Mouse (Mus musculus) heart, embryonic 10.5 days (tissue): ENCODE measurements around the gene Ankrd35. TPM values are rescaled to one million over a fixed set of nuclear protein-coding genes. Genes with fewer than 3 reads are reported as not detected.

ENCODE experiments used
- DNase-seq: peaks from one replicate; pipeline ENCODE4 v3.0.0-alpha.2; 2017; ENCODE audit warnings: low spot score
- H3K27ac ChIP-seq: fragments of 300-500 bp; sonication (generic); 2 replicates; pipeline ENCODE4 v1.5.1; 2016; ENCODE audit warnings: mild to moderate bottlenecking
- H3K27me3 ChIP-seq: fragments of 300-500 bp; sonication (generic); 2 replicates; pipeline ENCODE4 v1.6.1; 2016; ENCODE audit warnings: mild to moderate bottlenecking; ENCODE audit not compliant: poor library complexity, insufficient read depth, severe bottlenecking
- H3K36me3 ChIP-seq: fragments of 300-500 bp; sonication (generic); 2 replicates; pipeline ENCODE4 v1.6.1; 2016; ENCODE audit warnings: mild to moderate bottlenecking, moderate library complexity
- H3K4me1 ChIP-seq: fragments of 300-500 bp; sonication (generic); 2 replicates; pipeline ENCODE4 v1.6.1; 2016; ENCODE audit warnings: mild to moderate bottlenecking
- H3K4me3 ChIP-seq: fragments of 300-500 bp; sonication (generic); 2 replicates; pipeline ENCODE4 v1.5.1; 2016; ENCODE audit warnings: mild to moderate bottlenecking, moderate library complexity
- H3K9me3 ChIP-seq: fragments of 300-500 bp; sonication (generic); 2 replicates; pipeline ENCODE4 v1.6.1; 2016; ENCODE audit warnings: mild to moderate bottlenecking, moderate library complexity
- WGBS: fragments of 180-500 bp; shearing (Covaris S2); methylation state at CpG from one replicate; pipeline ENCODE4 v1.1.7; 2016; 5-methylcytosine and 5-hydroxymethylcytosine counted together
- polyA plus RNA-seq: library from polyadenylated mRNA; unstranded; fragments of >200 nt; fragmentation: Nextera tagmentation; extraction: Ambion mirVana; gene quantifications from 2 replicates; pipeline ENCODE4 v1.2.1, GENCODE M21; 2016

Ankrd35 gene
- 0.14 TPM in 2 replicates for polyA plus RNA-seq

DNA sequence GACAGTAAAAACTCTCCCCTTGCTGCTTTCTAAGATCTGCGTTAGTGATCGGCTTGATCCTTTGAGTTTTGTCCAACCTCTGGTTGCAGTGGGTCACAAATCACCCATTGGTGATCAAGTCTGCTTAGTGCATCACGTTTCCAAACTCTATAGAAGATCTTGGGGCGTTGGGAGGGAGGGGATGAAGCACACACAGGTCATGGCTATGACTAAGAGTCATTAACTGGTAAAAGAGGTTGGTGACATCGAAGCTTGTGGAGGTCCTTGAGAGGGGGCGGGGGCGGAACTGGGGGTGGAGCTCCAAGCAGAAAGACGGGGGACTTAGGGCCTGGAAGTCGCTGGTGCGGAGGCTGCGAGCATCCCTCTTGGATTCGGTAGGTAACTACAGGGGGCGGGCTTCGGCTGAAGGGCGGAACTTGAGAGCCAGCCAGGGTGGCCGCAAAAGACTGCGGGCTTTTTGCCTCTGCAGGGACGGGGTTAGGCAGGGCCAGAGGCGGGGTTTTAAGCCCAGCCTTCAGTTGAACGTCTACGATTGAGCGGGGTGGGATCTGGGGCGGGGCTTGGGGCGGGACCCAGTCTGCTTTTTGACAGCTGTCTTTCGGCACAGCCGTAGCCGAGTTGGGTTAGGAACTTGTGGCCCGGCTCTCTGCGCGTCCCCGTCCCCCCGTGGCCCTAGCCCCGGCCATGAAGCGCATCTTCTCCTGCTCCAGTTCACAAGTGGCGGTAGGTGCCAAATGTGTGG lies at the start of gene Ankrd35:
Gene Ankrd35, plus strand, starts transcription at position 405 of the 742 bp plus-strand sequence.
- H3K27ac ChIP-seq, result no peak within 1 kb of the TSS
- WGBS, result 5% methylated on average over 35 of the region's 35 CpGs
- DNase-seq, result peak; percentile 94
- peaks cover 14% of the 10 kb centered on the region for H3K4me1 ChIP-seq
- peaks cover 14% of the 10 kb centered on the region for H3K27me3 ChIP-seq
- H3K9me3 ChIP-seq, result no peaks in the 10 kb centered on the region
- H3K36me3 ChIP-seq, result no peaks in the 10 kb centered on the region
- peak within 1 kb of the TSS; percentile 64 for H3K4me3 ChIP-seq

- WGBS, result 91% methylated on average over 4 of the region's 4 CpGs
- no peaks in the 10 kb centered on the region for H3K9me3 ChIP-seq
- H3K27me3 ChIP-seq, result no peaks in the 10 kb centered on the region
- peaks cover 79% of the 10 kb centered on the region for H3K36me3 ChIP-seq
- no peak overlapping the region for H3K4me3 ChIP-seq
- H3K27ac ChIP-seq, result no peak overlapping the region
- H3K4me1 ChIP-seq, result no peaks in the 10 kb centered on the region
- DNase-seq, result no peak
Observed at GRCm38 (mm10) chr3:96623201-96623600, 46.7 kb upstream of the Ankrd35 start.

DNA sequence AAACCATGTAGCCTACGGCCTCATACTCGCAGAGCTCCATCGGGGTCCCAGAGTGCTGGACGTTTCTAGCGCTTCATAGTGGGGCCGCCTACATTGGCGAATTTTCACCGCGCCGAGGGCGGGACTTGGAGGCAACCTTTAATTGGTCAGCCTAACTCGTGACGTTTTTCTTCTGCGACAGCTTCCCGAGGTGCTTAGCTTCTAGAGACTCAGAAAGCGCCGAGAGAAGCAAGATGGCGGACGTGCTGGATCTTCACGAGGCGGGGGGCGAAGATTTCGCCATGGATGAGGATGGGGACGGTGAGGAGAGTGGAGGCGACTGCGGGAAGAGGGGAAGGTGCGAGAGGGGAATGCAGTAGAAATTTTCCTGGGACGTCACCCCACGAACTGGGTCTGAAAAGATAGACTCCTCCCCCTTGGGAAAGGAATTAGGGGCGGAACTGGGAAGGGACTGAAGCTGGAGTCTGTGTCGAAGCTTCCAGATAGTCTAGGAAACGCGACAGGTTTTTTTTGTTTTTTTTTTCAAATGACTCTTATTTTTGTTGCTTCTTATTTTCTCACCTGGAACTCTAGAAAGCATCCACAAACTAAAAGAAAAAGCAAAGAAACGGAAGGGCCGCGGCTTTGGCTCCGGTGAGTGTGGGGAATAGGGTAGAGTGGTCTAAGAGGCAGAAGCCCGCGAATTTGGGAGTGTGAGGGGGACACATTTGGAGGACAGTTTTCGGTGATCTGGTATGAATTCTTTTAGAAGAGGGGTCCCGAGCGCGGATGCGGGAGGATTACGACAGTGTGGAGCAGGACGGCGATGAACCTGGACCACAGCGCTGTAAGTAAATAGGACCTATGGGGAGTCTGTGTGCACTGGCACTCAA lies 40.0 kb upstream of the Ankrd35 start, which contains the start of gene Rbm8a:
Gene Rbm8a, plus strand, starts transcription at position 205 of the 872 bp plus-strand sequence.
- WGBS, result 1% methylated on average over 48 of the region's 48 CpGs

DNA sequence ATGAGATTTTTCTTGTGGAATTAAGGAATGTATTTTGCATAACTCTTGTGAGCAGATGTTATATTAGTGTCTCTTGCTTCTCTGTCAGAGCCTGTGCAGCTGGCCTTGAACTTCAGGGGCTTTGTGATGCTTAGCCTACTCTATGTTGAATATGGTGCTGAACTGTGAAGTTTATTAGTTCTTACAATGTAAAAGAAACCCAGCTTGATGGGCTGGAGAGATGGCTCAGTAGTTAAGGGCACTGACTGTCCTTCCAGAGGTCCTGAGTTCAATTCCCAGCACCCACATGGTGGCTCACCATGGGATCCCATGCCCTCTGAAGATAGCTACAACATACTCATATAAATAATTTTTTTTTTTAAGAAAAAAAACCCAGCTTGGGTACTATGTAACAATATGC lies 37.9 kb upstream of the Ankrd35 start:
- no peaks in the 10 kb centered on the region for H3K27me3 ChIP-seq
- DNase-seq, result no peak
- H3K36me3 ChIP-seq, result peaks cover 33% of the 10 kb centered on the region
- no peak overlapping the region for H3K4me3 ChIP-seq
- H3K27ac ChIP-seq, result no peak overlapping the region
- no peaks in the 10 kb centered on the region for H3K9me3 ChIP-seq
- peaks cover 34% of the 10 kb centered on the region for H3K4me1 ChIP-seq

More for the DNA sequence above, 40.0 kb upstream of the Ankrd35 start, which contains the start of gene Rbm8a:
- peak within 1 kb of the TSS; percentile 78 for H3K4me3 ChIP-seq
- DNase-seq, result peak; percentile 98
- peak within 1 kb of the TSS; percentile 95 for H3K27ac ChIP-seq
- peaks cover 14% of the 10 kb centered on the region for H3K4me1 ChIP-seq
- H3K36me3 ChIP-seq, result peaks cover 44% of the 10 kb centered on the region
- no peaks in the 10 kb centered on the region for H3K9me3 ChIP-seq
- H3K27me3 ChIP-seq, result no peaks in the 10 kb centered on the region

DNA sequence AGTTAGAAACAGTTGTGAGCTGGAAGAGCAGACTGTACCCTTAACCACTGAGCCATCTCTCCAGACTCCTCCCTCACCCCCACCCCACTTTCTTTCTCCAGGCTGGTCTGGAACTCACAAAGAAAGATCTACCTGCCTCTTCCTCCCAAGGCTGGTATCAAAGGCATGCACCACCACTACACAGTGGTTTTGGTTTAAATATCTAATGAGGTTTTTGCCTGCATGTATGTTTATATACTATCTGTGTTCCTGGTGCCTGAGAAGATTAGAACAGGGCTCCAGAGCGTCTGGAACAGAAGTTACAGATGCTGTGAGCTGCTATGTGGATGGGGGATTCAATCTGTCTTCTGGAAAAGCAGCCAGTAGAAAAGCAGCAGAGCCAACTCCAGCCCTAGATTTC lies 35.9 kb upstream of the Ankrd35 start:
- Histone ChIP-seq H3K27me3 (no peaks in the 10 kb centered on the region), H3K4me3 (no peak overlapping the region; the same call in 1 of the 2 replicates), H3K36me3 (peaks cover 43% of the 10 kb centered on the region), H3K9me3 (no peaks in the 10 kb centered on the region), H3K4me1 (peaks cover 35% of the 10 kb centered on the region), H3K27ac (no peak overlapping the region)
- DNase-seq, result no peak
- 51% methylated on average over 1 of the region's 1 CpGs for WGBS

- WGBS, result 2% methylated on average over 60 of the region's 60 CpGs
- Histone ChIP-seq H3K4me1 (peaks cover 33% of the 10 kb centered on the region), H3K36me3 (peaks cover 54% of the 10 kb centered on the region), H3K27me3 (no peaks in the 10 kb centered on the region), H3K9me3 (no peaks in the 10 kb centered on the region), H3K4me3 (peak within 1 kb of the TSS; percentile 98), H3K27ac (peak within 1 kb of the TSS; percentile 98)
- DNase-seq, result peak; percentile 94
Observed at GRCm38 (mm10) chr3:96634928-96635879, 34.7 kb upstream of the Ankrd35 start, which contains the start of the genes Pex11b and Gm42957. Gene Pex11b, plus strand, starts transcription at chr3:96635376. Gene Gm42957, plus strand, starts transcription at chr3:96635474.

DNA sequence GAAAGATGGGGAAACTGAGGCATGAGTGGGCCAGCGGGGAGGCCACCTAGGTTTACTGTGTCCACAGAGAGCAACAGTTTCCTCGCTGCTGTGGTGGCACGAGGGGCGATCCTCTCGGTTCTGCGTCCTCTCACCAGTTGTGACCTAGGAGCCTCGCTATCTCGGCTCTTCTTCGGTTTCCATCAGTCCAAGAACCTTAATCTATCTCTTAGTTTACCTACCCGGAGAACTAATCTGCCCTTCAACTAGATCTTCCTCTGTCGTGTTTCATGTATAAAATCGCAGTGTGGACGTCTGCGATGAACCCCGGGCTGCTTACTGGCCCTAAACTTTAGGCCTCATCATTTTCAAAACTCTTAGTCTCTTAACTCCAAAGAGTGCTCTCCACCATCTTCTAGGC lies 34.0 kb upstream of the Ankrd35 start:
- Histone ChIP-seq H3K9me3 (no peaks in the 10 kb centered on the region), H3K36me3 (peaks cover 57% of the 10 kb centered on the region), H3K4me1 (peaks cover 29% of the 10 kb centered on the region), H3K4me3 (peak overlapping the region; percentile 98), H3K27ac (peak overlapping the region; percentile 98), H3K27me3 (no peaks in the 10 kb centered on the region)
- no peak for DNase-seq
- WGBS, result 8% methylated on average over 15 of the region's 15 CpGs

GRCm38 (mm10) chr3:96636448-96636847 lies 33.5 kb upstream of the Ankrd35 start:
- Histone ChIP-seq H3K9me3 (no peaks in the 10 kb centered on the region), H3K36me3 (peaks cover 56% of the 10 kb centered on the region), H3K27me3 (no peaks in the 10 kb centered on the region), H3K27ac (peak overlapping the region; percentile 98; the same call in 1 of the 2 replicates), H3K4me3 (peak overlapping the region; percentile 98), H3K4me1 (peaks cover 26% of the 10 kb centered on the region)
- 70% methylated on average over 11 of the region's 11 CpGs for WGBS
- no peak for DNase-seq

DNA sequence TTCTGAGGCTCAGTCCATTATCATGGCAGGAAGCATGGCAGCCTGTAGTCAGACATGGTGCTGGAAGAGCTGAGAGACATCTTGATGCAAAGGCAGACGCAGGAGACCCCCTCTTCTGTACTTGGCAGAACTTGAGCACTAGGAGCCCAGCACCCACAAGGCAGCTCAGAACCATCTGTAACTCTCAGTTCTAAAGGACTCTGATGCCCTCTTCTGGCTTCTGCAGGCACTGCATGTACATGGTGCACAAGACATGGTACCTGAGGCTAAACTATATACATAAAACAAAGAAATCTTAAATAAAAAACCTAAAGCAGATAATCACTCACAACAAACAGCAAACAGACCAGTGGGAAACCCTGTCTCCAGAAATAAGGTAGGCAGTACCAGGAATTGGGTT lies 30.7 kb upstream of the Ankrd35 start:
- 82% methylated on average over 1 of the region's 1 CpGs for WGBS
- no peak overlapping the region for H3K27ac ChIP-seq
- H3K9me3 ChIP-seq, result no peaks in the 10 kb centered on the region
- peaks cover 50% of the 10 kb centered on the region for H3K36me3 ChIP-seq
- DNase-seq, result no peak
- H3K27me3 ChIP-seq, result no peaks in the 10 kb centered on the region
- H3K4me3 ChIP-seq, result no peak overlapping the region
- peaks cover 26% of the 10 kb centered on the region for H3K4me1 ChIP-seq

GRCm38 (mm10) chr3:96645018-96645649 lies 24.8 kb upstream of the Ankrd35 start, which contains the start of gene Itga10:
Gene Itga10, plus strand, starts transcription at chr3:96645584.
- peaks cover 30% of the 10 kb centered on the region for H3K36me3 ChIP-seq

GRCm38 (mm10) chr3:96647365-96647764 lies 22.6 kb upstream of the Ankrd35 start:
- H3K27ac ChIP-seq, result no peak overlapping the region
- 73% methylated on average over 3 of the region's 3 CpGs for WGBS
- peaks cover 19% of the 10 kb centered on the region for H3K36me3 ChIP-seq
- DNase-seq, result no peak
- no peaks in the 10 kb centered on the region for H3K27me3 ChIP-seq
- no peaks in the 10 kb centered on the region for H3K9me3 ChIP-seq
- H3K4me1 ChIP-seq, result peaks cover 23% of the 10 kb centered on the region
- H3K4me3 ChIP-seq, result no peak overlapping the region

More at GRCm38 (mm10) chr3:96645018-96645649, 24.8 kb upstream of the Ankrd35 start, which contains the start of gene Itga10:
- Histone ChIP-seq H3K4me1 (peaks cover 15% of the 10 kb centered on the region), H3K27ac (no peak within 1 kb of the TSS), H3K4me3 (peak within 1 kb of the TSS; percentile 13; the same call in 1 of the 2 replicates), H3K9me3 (no peaks in the 10 kb centered on the region), H3K27me3 (no peaks in the 10 kb centered on the region)
- 53% methylated on average over 7 of the region's 7 CpGs for WGBS
- no peak for DNase-seq
